Mouse (Mus musculus): ENCODE data around the gene Sec14l1. TPM values are rescaled to one million over a fixed set of nuclear protein-coding genes. Genes with fewer than 3 reads are reported as not detected.

Gene Sec14l1
- polyA plus RNA-seq, 1 experiment from 2014 or later = 107 TPM

- H3K27me3 ChIP-seq = no peaks in the 10 kb centered on the region
- DNase-seq (ENCODE audit: low read depth, low spot score) (no peak), ATAC-seq (no peak)
- ChIA-PET POLR2A (interaction anchor here (0.6 kb wide), 1 partner anchor 89 kb away, joined by 4 read pairs; no protein-coding TSS in a partner anchor), CTCF (interaction anchor here (2.0 to 3.3 kb wide), 2 partner anchors 19 to 25 kb away, joined by 5 to 19 read pairs; no protein-coding TSS in a partner anchor)
- TF ChIP-seq CTCF (IDR thresholded peaks at IDR 0.05) = no peak
- in situ Hi-C loops (cut with MboI; ENCODE audit: low pct_unique_long_range_greater_than_20kb) = loop anchor here (25.0 kb wide), 1 partner anchor 856 kb away; the partner anchor contains the start of gene Socs3
Measured at GRCm38 (mm10) chr11:117106633-117107334, 8.2 kb upstream of the Sec14l1 start.

- DNase-seq (ENCODE audit: low read depth, low spot score) (no peak), ATAC-seq (no peak)
- POLR2A ChIA-PET = interaction anchor here (0.7 to 0.8 kb wide), 2 partner anchors 16 to 71 kb away, joined by 8 to 12 read pairs; no protein-coding TSS in a partner anchor
- CTCF ChIA-PET = interaction anchor here (2.0 to 3.3 kb wide), 2 partner anchors 20 to 26 kb away, joined by 5 to 19 read pairs; no protein-coding TSS in a partner anchor
- TF ChIP-seq CTCF (IDR thresholded peaks at IDR 0.05) = no peak
- H3K27me3 ChIP-seq = no peaks in the 10 kb centered on the region
- in situ Hi-C loops (cut with MboI; ENCODE audit: low pct_unique_long_range_greater_than_20kb) = loop anchor here (25.0 kb wide), 1 partner anchor 854 kb away; the partner anchor contains the start of gene Socs3
Measured at GRCm38 (mm10) chr11:117107837-117108236, 7.1 kb upstream of the Sec14l1 start.

- in situ Hi-C loops (cut with MboI; ENCODE audit: low pct_unique_long_range_greater_than_20kb) = loop anchor here (25.0 kb wide), 1 partner anchor 854 kb away; the partner anchor contains the start of gene Socs3
- no peak for TF ChIP-seq CTCF (IDR thresholded peaks at IDR 0.05)
- CTCF ChIA-PET = interaction anchor here (0.6 to 3.3 kb wide), 4 partner anchors 9 to 27 kb away, joined by 3 to 19 read pairs (median 5); no protein-coding TSS in a partner anchor
- POLR2A ChIA-PET = interaction anchor here (0.7 to 0.8 kb wide), 2 partner anchors 16 to 70 kb away, joined by 8 to 12 read pairs; no protein-coding TSS in a partner anchor
- ATAC-seq = peak; percentile 45
- peak; percentile 97 for DNase-seq (ENCODE audit: low read depth, low spot score)
- H3K27me3 ChIP-seq = no peaks in the 10 kb centered on the region
Measured at GRCm38 (mm10) chr11:117108595-117108994, 6.4 kb upstream of the Sec14l1 start.

GRCm38 (mm10) chr11:117109179-117109954 is 5.6 kb upstream of the Sec14l1 start:
- no peak for TF ChIP-seq CTCF (IDR thresholded peaks at IDR 0.05)
- ATAC-seq (no peak), DNase-seq (ENCODE audit: low read depth, low spot score) (no peak)
- POLR2A ChIA-PET = interaction anchor here (1.0 kb wide), 1 partner anchor 28 kb away, joined by 4 read pairs; no protein-coding TSS in a partner anchor
- CTCF ChIA-PET = interaction anchor here (1.0 to 3.3 kb wide), 3 partner anchors 10 to 37 kb away, joined by 3 to 19 read pairs (median 5); no protein-coding TSS in a partner anchor
- H3K27me3 ChIP-seq = no peaks in the 10 kb centered on the region
- in situ Hi-C loops (cut with MboI; ENCODE audit: low pct_unique_long_range_greater_than_20kb) = loop anchor here (25.0 kb wide), 1 partner anchor 853 kb away; the partner anchor contains the start of gene Socs3

- CTCF ChIA-PET = no interaction called here
- in situ Hi-C loops (cut with MboI; ENCODE audit: low pct_unique_long_range_greater_than_20kb) = loop anchor here (25.0 kb wide), 1 partner anchor 850 kb away; the partner anchor contains the start of gene Socs3
- no peak for DNase-seq (ENCODE audit: low read depth, low spot score)
- no peaks in the 10 kb centered on the region for H3K27me3 ChIP-seq
- ATAC-seq = no peak
- no peak for TF ChIP-seq CTCF (IDR thresholded peaks at IDR 0.05)
- POLR2A ChIA-PET = no interaction called here
Measured at GRCm38 (mm10) chr11:117111967-117112648, 2.9 kb upstream of the Sec14l1 start.

GRCm38 (mm10) chr11:117112649-117113051 is 2.3 kb upstream of the Sec14l1 start:
- no peak for TF ChIP-seq CTCF (IDR thresholded peaks at IDR 0.05)
- in situ Hi-C loops (cut with MboI; ENCODE audit: low pct_unique_long_range_greater_than_20kb) = loop anchor here (25.0 kb wide), 1 partner anchor 850 kb away; the partner anchor contains the start of gene Socs3
- no peaks in the 10 kb centered on the region for H3K27me3 ChIP-seq
- ATAC-seq = no peak
- ChIA-PET POLR2A (no interaction called here), CTCF (interaction anchor here (4.1 kb wide), 1 partner anchor 31 kb away, joined by 19 read pairs; no protein-coding TSS in a partner anchor)
- no peak for DNase-seq (ENCODE audit: low read depth, low spot score)

GRCm38 (mm10) chr11:117113377-117113776 is 1.6 kb upstream of the Sec14l1 start:
- DNase-seq (ENCODE audit: low read depth, low spot score) = no peak
- ChIA-PET CTCF (interaction anchor here (4.1 kb wide), 1 partner anchor 31 kb away, joined by 19 read pairs; no protein-coding TSS in a partner anchor), POLR2A (interaction anchor here (0.6 kb wide), 1 partner anchor 145 kb away, joined by 4 read pairs; no protein-coding TSS in a partner anchor)
- H3K27me3 ChIP-seq = no peaks in the 10 kb centered on the region
- no peak for ATAC-seq
- TF ChIP-seq CTCF (IDR thresholded peaks at IDR 0.05) = no peak
- in situ Hi-C loops (cut with MboI; ENCODE audit: low pct_unique_long_range_greater_than_20kb) = loop anchor here (25.0 kb wide), 1 partner anchor 849 kb away; the partner anchor contains the start of gene Socs3

- DNase-seq (ENCODE audit: low read depth, low spot score) (no peak), ATAC-seq (no peak)
- TF ChIP-seq CTCF (IDR thresholded peaks at IDR 0.05) = no peak
- ChIA-PET POLR2A (interaction anchor here (1.6 kb wide), 1 partner anchor 14 kb away, joined by 4 read pairs; no protein-coding TSS in a partner anchor), CTCF (interaction anchor here (1.4 to 4.1 kb wide), 2 partner anchors 32 to 62 kb away, joined by 3 to 19 read pairs; no protein-coding TSS in a partner anchor)
- H3K27me3 ChIP-seq = no peaks in the 10 kb centered on the region
- in situ Hi-C loops (cut with MboI; ENCODE audit: low pct_unique_long_range_greater_than_20kb) = loop anchor here (25.0 kb wide), 1 partner anchor 848 kb away; the partner anchor contains the start of gene Socs3
Measured at GRCm38 (mm10) chr11:117114231-117114591, 757 bp upstream of the Sec14l1 start.

All from Patski (cell line).